Comparison of ENCODE assay signal across 8 mouse cellular contexts in genomic region chr5:140332519-140332918, GRCm38 (mm10). TPM values are rescaled to one million over a fixed set of nuclear protein-coding genes. Genes with fewer than 3 reads are reported as not detected.
DNase-seq lines count a peak whose midpoint lies in the region; ATAC-seq and TF ChIP-seq lines count a peak whose summit lies in the region.

No protein-coding gene starts in this region.

- H3K9ac ChIP-seq in kidney, embryonic 14.5 days (ENCODE audit: low read depth, low read length), result no peak overlapping the region
- no peak overlapping the region for H3K9ac ChIP-seq in hindbrain, embryonic 14.5 days
- H3K9ac ChIP-seq in liver, postnatal 0 days (replicated peaks), result no peak overlapping the region

- no peak for TF ChIP-seq EP300 in liver, postnatal 0 days (IDR thresholded peaks at IDR 0.05; ENCODE audit: low read depth)

- intact Hi-C loops in left cerebral cortex, postnatal 25 days (cut with DNase I), result loop anchor here (5.0 kb wide), 1 partner anchor 85 kb away; the partner anchor contains the start of gene Eif3b

- H3K4me2 ChIP-seq in kidney, embryonic 14.5 days (replicated peaks; ENCODE audit: low read depth, low read length), result peak overlapping the region; percentile 87
- H3K4me2 ChIP-seq in hindbrain, embryonic 14.5 days (replicated peaks), result peak overlapping the region; percentile 89
- H3K4me2 ChIP-seq in liver, postnatal 0 days (ENCODE audit: low read depth, low read length), result peak overlapping the region; percentile 86

- H3K4me1 ChIP-seq in kidney, embryonic 14.5 days (ENCODE audit: control insufficient read depth, insufficient read depth, low read length), result peaks cover 6% of the 10 kb centered on the region; the same call in 1 of the 2 replicates
- H3K4me1 ChIP-seq in G1E (ENCODE audit: insufficient read depth, low read depth, low read length), result peaks cover 37% of the 10 kb centered on the region
- H3K4me1 ChIP-seq in hindbrain, embryonic 14.5 days (replicated peaks; ENCODE audit: control insufficient read depth, insufficient read depth, low read length), result peaks cover 11% of the 10 kb centered on the region
- H3K4me1 ChIP-seq in liver, postnatal 0 days (ENCODE audit: insufficient read depth), result peaks cover 15% of the 10 kb centered on the region

- 59% methylated on average over 4 of the region's 4 CpGs for WGBS in kidney, embryonic 14.5 days
- 59% methylated on average over 4 of the region's 4 CpGs for WGBS in hindbrain, embryonic 14.5 days
- 53% methylated on average over 4 of the region's 4 CpGs for WGBS in liver, postnatal 0 days (ENCODE audit: insufficient replicate concordance)

- DNase-seq in kidney, adult 18-20 months, result no peak
- DNase-seq in G1E (ENCODE audit: low spot score), result no peak
- no peak for DNase-seq in hindbrain, embryonic 14.5 days (ENCODE audit: low spot score)
- DNase-seq in liver, postnatal 0 days, result no peak
- no peak for DNase-seq in adrenal gland, postnatal 36 days
- DNase-seq in left cerebral cortex, postnatal 25 days (ENCODE audit: low spot score in 2 of 2), result no peak
- DNase-seq in ovary, postnatal 36 days (ENCODE audit: low spot score), result no peak

- no peak overlapping the region for H3K27ac ChIP-seq in kidney, embryonic 14.5 days (ENCODE audit: low read depth, low read length)
- H3K27ac ChIP-seq in hindbrain, embryonic 14.5 days, result no peak overlapping the region
- H3K27ac ChIP-seq in liver, postnatal 0 days (ENCODE audit: low read depth), result peak overlapping the region; percentile 79; the same call in 1 of the 2 replicates

- H3K4me3 ChIP-seq in kidney, embryonic 14.5 days (ENCODE audit: low read length), result no peak overlapping the region; the same call in 1 of the 2 replicates
- peak overlapping the region; percentile 76; the same call in 1 of the 2 replicates for H3K4me3 ChIP-seq in G1E (ENCODE audit: low read depth, low read length)
- H3K4me3 ChIP-seq in hindbrain, embryonic 14.5 days (replicated peaks; ENCODE audit: low read length), result no peak overlapping the region
- no peak overlapping the region for H3K4me3 ChIP-seq in liver, postnatal 0 days (ENCODE audit: low read depth, low read length)

- no peaks in the 10 kb centered on the region for H3K27me3 ChIP-seq in kidney, embryonic 14.5 days (ENCODE audit: control insufficient read depth, insufficient read depth, low read length)
- H3K27me3 ChIP-seq in G1E (ENCODE audit: insufficient read depth, low read length), result no peaks in the 10 kb centered on the region
- no peaks in the 10 kb centered on the region for H3K27me3 ChIP-seq in hindbrain, embryonic 14.5 days (ENCODE audit: control insufficient read depth, insufficient read depth, low read length)
- no peaks in the 10 kb centered on the region for H3K27me3 ChIP-seq in liver, postnatal 0 days (ENCODE audit: insufficient read depth, low read length)

- TF ChIP-seq CTCF in G1E (IDR thresholded peaks at IDR 0.05; ENCODE audit: low read depth, low read length), result no peak
- no peak for TF ChIP-seq CTCF in liver, postnatal 0 days (IDR thresholded peaks at IDR 0.05; ENCODE audit: low read depth)

- H3K9me3 ChIP-seq in kidney, embryonic 14.5 days (ENCODE audit: control insufficient read depth, low read length), result no peaks in the 10 kb centered on the region
- H3K9me3 ChIP-seq in G1E (replicated peaks), result no peaks in the 10 kb centered on the region
- H3K9me3 ChIP-seq in hindbrain, embryonic 14.5 days (ENCODE audit: control insufficient read depth, low read length), result no peaks in the 10 kb centered on the region
- H3K9me3 ChIP-seq in liver, postnatal 0 days (ENCODE audit: low read length), result no peaks in the 10 kb centered on the region

- peaks cover 14% of the 10 kb centered on the region for H3K36me3 ChIP-seq in kidney, embryonic 14.5 days (ENCODE audit: control insufficient read depth, insufficient read depth, low read length)
- H3K36me3 ChIP-seq in G1E (replicated peaks), result peaks cover 71% of the 10 kb centered on the region
- peaks cover 19% of the 10 kb centered on the region for H3K36me3 ChIP-seq in hindbrain, embryonic 14.5 days (replicated peaks; ENCODE audit: control insufficient read depth, insufficient read depth)
- peaks cover 4% of the 10 kb centered on the region for H3K36me3 ChIP-seq in liver, postnatal 0 days (replicated peaks; ENCODE audit: insufficient read depth, low read length)

- no peak for ATAC-seq in kidney, embryonic 14.5 days (ENCODE audit: low FRiP score, low TSS enrichment)
- no peak for ATAC-seq in G1E (ENCODE audit: extremely low read depth, insufficient number of reproducible peaks, low FRiP score, poor library complexity, severe bottlenecking)
- ATAC-seq in hindbrain, embryonic 14.5 days (ENCODE audit: low FRiP score), result no peak
- peak; percentile 26; the same call in 1 of the 2 replicates for ATAC-seq in liver, postnatal 0 days

RNA-seq across cellular contexts. Expression of gene Mrm2, which starts 0.8 kb away (rescaled TPM):
- polyA plus RNA-seq in kidney, embryonic 14.5 days (2014; fragmentation: Nextera tagmentation; extraction: Ambion mirVana), result 19.5 and 22.0 TPM in 2 replicates
- total RNA-seq in G1E (2014; fragmentation: Nextera tagmentation) (4.8 and 4.9 TPM in 2 replicates), G1E (2017) (8.2 and 8.5 TPM in 2 replicates)
- 11.0 and 13.6 TPM in 2 replicates for polyA plus RNA-seq in G1E (2012)
- 21.3 and 24.3 TPM in 2 replicates for polyA plus RNA-seq in hindbrain, embryonic 14.5 days (2014; fragmentation: Nextera tagmentation; extraction: Ambion mirVana)
- polyA plus RNA-seq in liver, postnatal 0 days (2015; fragmentation: Nextera tagmentation; extraction: Ambion mirVana), result 7.2 and 8.1 TPM in 2 replicates
- total RNA-seq in adrenal gland, postnatal 36 days (2021), result 10 to 100 TPM; 13.7 to 15.6 TPM
- total RNA-seq in left cerebral cortex, postnatal 25 days (2021), result 10 to 100 TPM in 1 of 2 experiments, 1 to 10 TPM in 1; 9.5 to 10.7 TPM

RNA-seq across cellular contexts. Expression of gene Nudt1, which starts 11.1 kb away (rescaled TPM):
- 53.7 and 61.4 TPM in 2 replicates for polyA plus RNA-seq in kidney, embryonic 14.5 days (2014; fragmentation: Nextera tagmentation; extraction: Ambion mirVana)
- total RNA-seq in G1E (2014; fragmentation: Nextera tagmentation) (6.2 and 8.9 TPM in 2 replicates), G1E (2017) (30.1 and 34.4 TPM in 2 replicates)
- 8.3 and 13.1 TPM in 2 replicates for polyA plus RNA-seq in G1E (2012)
- polyA plus RNA-seq in hindbrain, embryonic 14.5 days (2014; fragmentation: Nextera tagmentation; extraction: Ambion mirVana), result 19.2 and 26.5 TPM in 2 replicates
- 18.1 and 18.6 TPM in 2 replicates for polyA plus RNA-seq in liver, postnatal 0 days (2015; fragmentation: Nextera tagmentation; extraction: Ambion mirVana)
- total RNA-seq in adrenal gland, postnatal 36 days (2021), result 10 to 100 TPM; 15.0 to 23.0 TPM
- 1 to 10 TPM; 4.8 to 6.3 TPM for total RNA-seq in left cerebral cortex, postnatal 25 days (2021)

RNA-seq across cellular contexts. Expression of gene Mad1l1, which starts 11.2 kb away (rescaled TPM):
- polyA plus RNA-seq in kidney, embryonic 14.5 days (2014; fragmentation: Nextera tagmentation; extraction: Ambion mirVana), result 37.0 and 47.4 TPM in 2 replicates
- total RNA-seq in G1E (2014; fragmentation: Nextera tagmentation), result 26.4 and 28.9 TPM in 2 replicates
- total RNA-seq in G1E (2017), result 45.9 and 46.4 TPM in 2 replicates
- 23.1 and 28.0 TPM in 2 replicates for polyA plus RNA-seq in G1E (2012)
- polyA plus RNA-seq in hindbrain, embryonic 14.5 days (2014; fragmentation: Nextera tagmentation; extraction: Ambion mirVana), result 28.3 and 28.8 TPM in 2 replicates
- 16.4 and 17.0 TPM in 2 replicates for polyA plus RNA-seq in liver, postnatal 0 days (2015; fragmentation: Nextera tagmentation; extraction: Ambion mirVana)
- total RNA-seq in adrenal gland, postnatal 36 days (2021), result 10 to 100 TPM; 13.9 to 17.8 TPM
- total RNA-seq in left cerebral cortex, postnatal 25 days (2021), result 10 to 100 TPM; 15.1 to 19.0 TPM

RNA-seq across cellular contexts. Expression of gene Snx8, which starts 56.5 kb away (rescaled TPM):
- 10.5 and 12.9 TPM in 2 replicates for polyA plus RNA-seq in kidney, embryonic 14.5 days (2014; fragmentation: Nextera tagmentation; extraction: Ambion mirVana)
- total RNA-seq in G1E (2014; fragmentation: Nextera tagmentation) (5.2 and 21.8 TPM in 2 replicates), G1E (2017) (17.8 and 21.5 TPM in 2 replicates)
- polyA plus RNA-seq in G1E (2012), result 18.7 and 19.9 TPM in 2 replicates
- 14.2 and 15.9 TPM in 2 replicates for polyA plus RNA-seq in hindbrain, embryonic 14.5 days (2014; fragmentation: Nextera tagmentation; extraction: Ambion mirVana)
- 11.4 and 12.1 TPM in 2 replicates for polyA plus RNA-seq in liver, postnatal 0 days (2015; fragmentation: Nextera tagmentation; extraction: Ambion mirVana)
- total RNA-seq in adrenal gland, postnatal 36 days (2021), result 10 to 100 TPM; 16.7 to 20.7 TPM
- 10 to 100 TPM; 13.2 to 13.5 TPM for total RNA-seq in left cerebral cortex, postnatal 25 days (2021)
